Mouse (Mus musculus) ES-Bruce4 (cell line): ENCODE results near the gene Scamp5. TPM values are rescaled to one million over a fixed set of nuclear protein-coding genes. Genes with fewer than 3 reads are reported as not detected.

ENCODE experiments used
- H3K27ac ChIP-seq: 2 replicates; pipeline ENCODE4 v1.5.1; 2012; ENCODE audit warnings: low read length, inconsistent platforms; ENCODE audit not compliant: insufficient read depth
- H3K27me3 ChIP-seq: 2 replicates; pipeline ENCODE4 v1.6.1; 2012; ENCODE audit warnings: mild to moderate bottlenecking, low read length, inconsistent platforms; ENCODE audit not compliant: control insufficient read depth, poor library complexity, insufficient read depth, severe bottlenecking
- H3K36me3 ChIP-seq: 2 replicates; pipeline ENCODE4 v1.6.1; 2012; ENCODE audit warnings: inconsistent platforms, mild to moderate bottlenecking, low read length, moderate library complexity; ENCODE audit not compliant: control insufficient read depth, poor library complexity, insufficient read depth, severe bottlenecking
- H3K4me1 ChIP-seq: one replicate; pipeline ENCODE4 v1.8.1; 2011; ENCODE audit warnings: low read length; ENCODE audit not compliant: control insufficient read depth, insufficient read depth
- H3K4me3 ChIP-seq: 2 replicates; pipeline ENCODE4 v1.5.1; 2011; ENCODE audit warnings: low read depth, mild to moderate bottlenecking, low read length
- H3K9ac ChIP-seq: 2 replicates; pipeline ENCODE4 v1.6.1; 2012; ENCODE audit warnings: low read depth, mild to moderate bottlenecking, inconsistent platforms; ENCODE audit not compliant: poor library complexity, severe bottlenecking
- H3K9me3 ChIP-seq: replicated peaks from 2 replicates; pipeline ENCODE4 v1.6.1; 2012; ENCODE audit warnings: mild to moderate bottlenecking, low read length, inconsistent platforms; ENCODE audit not compliant: control insufficient read depth, poor library complexity, insufficient read depth, severe bottlenecking
- CTCF ChIP-seq: IDR thresholded peaks from one replicate; pipeline ENCODE4 v1.8.1; 2011; ENCODE audit warnings: low read depth, low read length
- EP300 ChIP-seq: IDR thresholded peaks from 2 replicates; pipeline ENCODE4 v1.6.1; 2011; ENCODE audit warnings: low read depth, low read length; ENCODE audit not compliant: insufficient read depth
- POLR2A ChIP-seq: IDR thresholded peaks from one replicate; pipeline ENCODE4 v1.8.1; 2011; ENCODE audit warnings: low read length; ENCODE audit not compliant: insufficient read depth
- polyA plus RNA-seq: library from polyadenylated mRNA; stranded (reverse); fragments of >200 nt; gene quantifications from 2 replicates; pipeline ENCODE4 v1.2.4, GENCODE M21; 2011; ENCODE audit warnings: low read depth; ENCODE audit not compliant: missing spikeins, insufficient read depth, insufficient read length

Gene Scamp5
- polyA plus RNA-seq, 1 experiment, result 31.1 TPM

- Histone ChIP-seq H3K36me3 (no peaks in the 10 kb centered on the region), H3K4me3 (peak overlapping the region; percentile 77), H3K9me3 (no peaks in the 10 kb centered on the region), H3K27me3 (no peaks in the 10 kb centered on the region), H3K4me1 (peaks cover 6% of the 10 kb centered on the region), H3K9ac (peak overlapping the region; percentile 76), H3K27ac (no peak overlapping the region)
- TF ChIP-seq POLR2A, result no peak
- TF ChIP-seq EP300, result no peak
Observed at GRCm38 (mm10) chr9:57467271-57467771, 539 bp downstream of the Scamp5 start.

GRCm38 (mm10) chr9:57466101-57466500, 1.8 kb downstream of the Scamp5 start:
- H3K9ac ChIP-seq, result no peak overlapping the region
- peaks cover 6% of the 10 kb centered on the region for H3K4me1 ChIP-seq
- H3K4me3 ChIP-seq, result no peak overlapping the region
- H3K27ac ChIP-seq, result no peak overlapping the region
- no peaks in the 10 kb centered on the region for H3K36me3 ChIP-seq
- H3K27me3 ChIP-seq, result no peaks in the 10 kb centered on the region
- no peaks in the 10 kb centered on the region for H3K9me3 ChIP-seq
- TF ChIP-seq EP300 (no peak), CTCF (no peak), POLR2A (no peak)

DNA sequence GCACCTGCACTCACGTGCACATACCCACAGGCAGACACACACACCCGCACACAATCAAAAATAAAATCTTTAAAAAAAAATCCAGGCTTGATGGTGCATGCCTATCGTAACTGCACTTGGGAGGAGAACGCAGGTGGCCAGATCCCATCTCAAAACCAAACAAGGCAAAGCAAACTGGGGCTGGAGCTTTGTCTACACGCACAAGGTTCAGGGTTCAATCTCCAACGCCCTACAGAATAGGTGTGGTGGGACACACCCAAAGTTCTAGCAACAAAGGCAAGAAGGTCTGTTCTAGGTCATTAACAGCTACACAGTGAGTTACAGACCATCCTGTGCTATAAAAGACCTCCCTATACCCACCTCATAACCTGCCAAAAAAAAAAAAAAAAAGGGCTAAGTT, 5.0 kb downstream of the Scamp5 start:
- Histone ChIP-seq H3K27ac (peak overlapping the region; percentile 63; the same call in 1 of the 2 replicates), H3K27me3 (no peaks in the 10 kb centered on the region), H3K9ac (no peak overlapping the region), H3K4me1 (peaks cover 6% of the 10 kb centered on the region), H3K36me3 (no peaks in the 10 kb centered on the region), H3K9me3 (0 out of 2 replicates have a peak, but pooled peaks cover 4% of the 10 kb centered on the region), H3K4me3 (no peak overlapping the region)
- no peak for TF ChIP-seq CTCF
- no peak for TF ChIP-seq POLR2A
- no peak for TF ChIP-seq EP300

- Histone ChIP-seq H3K4me3 (no peak overlapping the region), H3K27ac (no peak overlapping the region), H3K36me3 (no peaks in the 10 kb centered on the region), H3K9ac (no peak overlapping the region), H3K4me1 (peaks cover 6% of the 10 kb centered on the region), H3K27me3 (no peaks in the 10 kb centered on the region), H3K9me3 (0 out of 2 replicates have a peak, but pooled peaks cover 4% of the 10 kb centered on the region)
- no peak for TF ChIP-seq POLR2A
- peak; percentile 32 for TF ChIP-seq CTCF
Observed at GRCm38 (mm10) chr9:57459707-57460106, 8.2 kb downstream of the Scamp5 start.

GRCm38 (mm10) chr9:57453516-57453915, 14.3 kb downstream of the Scamp5 start:
- H3K9ac ChIP-seq, result no peak overlapping the region
- 0 out of 2 replicates have a peak, but pooled peaks cover 4% of the 10 kb centered on the region for H3K9me3 ChIP-seq
- H3K27me3 ChIP-seq, result no peaks in the 10 kb centered on the region
- TF ChIP-seq POLR2A (no peak), CTCF (no peak), EP300 (no peak)
- H3K4me1 ChIP-seq, result peaks cover 6% of the 10 kb centered on the region
- no peak overlapping the region for H3K27ac ChIP-seq
- H3K36me3 ChIP-seq, result peaks cover 5% of the 10 kb centered on the region; the same call in 1 of the 2 replicates
- peak overlapping the region; percentile 3; the same call in 1 of the 2 replicates for H3K4me3 ChIP-seq

DNA sequence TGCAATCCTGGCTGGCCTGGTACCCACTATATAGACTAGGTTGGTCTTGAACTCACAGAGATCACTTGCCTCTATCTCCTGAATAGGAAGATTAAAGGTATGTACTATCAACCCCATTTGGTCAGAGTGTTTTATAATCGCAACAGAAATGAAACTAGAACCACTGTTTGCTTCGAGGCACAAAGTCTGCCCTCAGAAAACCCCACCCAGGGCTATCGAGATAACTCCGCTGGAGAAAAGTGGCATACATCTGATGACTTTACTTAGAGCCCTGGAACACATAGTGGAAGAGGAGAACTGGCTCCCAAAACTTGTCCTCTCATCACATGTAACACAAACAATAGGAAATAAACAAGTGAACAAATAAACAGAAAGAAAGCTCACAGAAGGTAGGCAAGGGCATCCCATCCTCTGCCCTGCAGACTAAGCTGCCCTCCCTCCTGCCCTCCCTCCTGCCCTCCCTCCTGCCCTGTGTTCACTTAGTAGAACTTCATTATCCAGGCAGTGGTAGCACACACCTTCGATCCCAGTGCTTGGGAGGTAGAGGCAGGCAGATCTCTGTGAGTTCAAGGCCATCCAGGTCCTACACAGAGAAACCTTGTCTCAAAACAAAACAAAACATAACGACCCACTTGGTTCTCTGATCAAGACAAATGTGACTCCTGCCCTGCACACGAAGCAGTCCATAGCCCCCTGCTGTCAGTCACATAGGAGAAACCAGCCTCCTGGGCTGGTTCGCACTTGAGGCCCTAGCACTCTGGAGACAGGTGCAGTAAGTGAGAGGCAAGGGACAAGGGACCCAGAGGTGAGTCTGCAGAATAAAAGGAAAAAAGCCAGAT, 15.0 kb downstream of the Scamp5 start:
- no peak for TF ChIP-seq EP300
- TF ChIP-seq CTCF, result no peak
- no peak for TF ChIP-seq POLR2A
- Histone ChIP-seq H3K4me3 (no peak overlapping the region; the same call in 1 of the 2 replicates), H3K36me3 (peaks cover 8% of the 10 kb centered on the region)

More for the DNA sequence above, 15.0 kb downstream of the Scamp5 start:
- Histone ChIP-seq H3K27me3 (no peaks in the 10 kb centered on the region), H3K27ac (no peak overlapping the region), H3K9me3 (no peaks in the 10 kb centered on the region), H3K9ac (no peak overlapping the region), H3K4me1 (peaks cover 6% of the 10 kb centered on the region)
